Mouse (Mus musculus): ENCODE measurements around the gene Ubqln1. TPM values are rescaled to one million over a fixed set of nuclear protein-coding genes. Genes with fewer than 3 reads are reported as not detected.

Ubqln1 gene
- polyA plus RNA-seq, 1 experiment from 2014 or later, result 153 TPM

DNA sequence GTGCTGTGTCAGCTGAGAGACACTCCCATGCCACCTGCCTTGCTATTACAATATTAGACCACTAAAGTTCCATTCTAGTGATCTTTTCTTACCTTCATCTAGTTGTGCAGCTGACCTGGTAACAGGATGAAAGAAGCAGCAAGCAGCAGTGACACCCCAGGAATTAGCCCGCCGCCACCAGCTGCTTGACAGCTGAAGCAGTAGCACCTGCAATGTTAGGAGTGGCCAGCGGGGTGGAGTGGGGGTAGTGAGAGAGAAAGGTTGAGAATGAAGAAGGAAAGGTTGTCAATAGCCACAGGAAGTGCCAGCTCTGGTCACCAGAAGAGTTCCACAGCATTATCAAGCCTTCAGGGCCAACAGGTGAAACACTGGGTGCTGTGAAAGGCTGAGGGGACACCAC lies 83.8 kb downstream of the Ubqln1 start:
- DNase-seq (ENCODE audit: low spot score), result no peak
- H3K4me3 ChIP-seq, result no peak overlapping the region
- H3K27me3 ChIP-seq (ENCODE audit: low read depth, poor library complexity, severe bottlenecking), result no peaks in the 10 kb centered on the region
- 34% methylated on average over 3 of the region's 3 CpGs for WGBS
- peaks cover 12% of the 10 kb centered on the region for H3K4me1 ChIP-seq
- H3K36me3 ChIP-seq, result peaks cover 9% of the 10 kb centered on the region
- H3K27ac ChIP-seq, result no peak overlapping the region
- no peaks in the 10 kb centered on the region for H3K9me3 ChIP-seq (replicated peaks)

DNA sequence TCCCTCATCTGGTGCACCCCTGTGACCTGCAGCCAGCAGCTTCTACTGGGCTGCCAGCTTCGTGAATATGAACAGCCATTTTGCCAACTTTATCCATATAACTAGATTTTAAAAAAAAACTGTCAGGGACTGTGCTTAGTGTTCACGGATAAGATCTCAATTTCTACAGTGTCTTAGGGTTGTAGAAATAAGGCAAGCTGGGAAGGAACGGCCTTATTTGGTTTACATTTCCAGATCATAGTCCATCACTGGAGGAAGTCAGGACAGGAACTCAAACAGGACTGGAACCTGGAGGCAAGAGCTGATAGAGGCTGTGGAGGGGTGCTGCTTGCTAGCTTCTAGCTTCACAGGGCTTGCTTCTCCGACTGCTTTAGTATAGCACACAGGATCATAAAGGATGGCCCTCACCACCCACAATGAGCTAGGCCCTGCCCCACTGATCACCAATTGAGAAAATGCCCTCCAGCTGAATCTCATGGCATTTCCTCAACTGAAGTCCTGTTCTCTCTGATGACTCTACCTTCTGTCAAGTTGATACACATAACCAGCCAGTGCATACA lies 85.7 kb downstream of the Ubqln1 start:
- H3K27ac ChIP-seq, result peak overlapping the region; percentile 100
- 46% methylated on average over 4 of the region's 4 CpGs for WGBS
- peaks cover 25% of the 10 kb centered on the region for H3K4me1 ChIP-seq
- H3K4me3 ChIP-seq, result peak overlapping the region; percentile 97
- no peaks in the 10 kb centered on the region for H3K27me3 ChIP-seq (ENCODE audit: low read depth, poor library complexity, severe bottlenecking)
- H3K9me3 ChIP-seq (replicated peaks), result no peaks in the 10 kb centered on the region
- H3K36me3 ChIP-seq, result peaks cover 25% of the 10 kb centered on the region
- peak; percentile 37 for DNase-seq (ENCODE audit: low spot score)

DNA sequence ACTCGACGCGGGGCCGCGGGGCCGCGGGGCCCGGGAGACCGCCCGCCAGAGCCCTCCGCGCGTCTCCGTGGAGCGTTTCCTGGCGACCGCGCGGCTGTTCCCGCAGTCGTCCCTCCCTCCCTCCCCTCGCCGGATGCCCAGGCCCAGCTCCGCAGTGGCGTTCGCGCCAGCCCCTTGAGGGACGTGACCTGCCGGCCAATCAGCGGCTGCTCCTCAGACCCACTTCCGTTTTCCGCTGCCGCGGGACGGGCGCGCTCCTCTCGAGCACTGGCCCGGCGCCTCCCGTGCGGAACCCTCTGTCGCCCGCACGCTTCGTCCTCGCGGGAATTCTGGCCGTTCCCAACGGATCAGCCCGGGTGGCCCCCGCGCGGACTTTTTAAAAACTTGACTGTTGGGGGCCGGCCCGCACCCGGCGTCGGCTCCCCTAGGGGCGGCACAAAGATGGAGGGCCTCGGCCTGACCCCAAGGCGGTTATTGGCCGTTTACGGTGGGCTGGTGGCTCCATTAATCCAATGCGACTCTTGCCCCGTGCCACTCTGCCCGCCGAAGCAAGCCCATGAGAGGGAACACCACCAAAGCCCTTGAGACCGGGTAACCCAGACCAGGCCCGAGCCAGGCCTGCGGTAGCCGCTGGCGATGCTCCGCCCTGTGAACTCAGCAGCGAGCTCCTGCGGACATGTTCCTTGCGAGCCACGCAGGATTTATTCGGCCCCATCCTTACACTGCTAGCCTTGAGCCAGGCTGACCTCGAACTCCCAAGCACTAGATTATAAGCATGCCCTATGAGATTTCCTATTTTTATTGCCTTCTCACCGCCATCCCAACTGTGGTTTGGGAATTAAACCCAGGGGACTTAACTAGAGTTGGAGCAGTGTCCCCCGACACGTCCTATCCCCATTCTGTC lies 86.4 kb downstream of the Ubqln1 start:
- Histone ChIP-seq H3K4me1 (peaks cover 25% of the 10 kb centered on the region), H3K36me3 (peaks cover 27% of the 10 kb centered on the region), H3K27ac (peak overlapping the region; percentile 100), H3K4me3 (peak overlapping the region; percentile 97), H3K9me3 (replicated peaks) (no peaks in the 10 kb centered on the region), H3K27me3 (ENCODE audit: low read depth, poor library complexity, severe bottlenecking) (no peaks in the 10 kb centered on the region)
- DNase-seq (ENCODE audit: low spot score), result peak; percentile 96
- under 1% methylated on average over 83 of the region's 83 CpGs for WGBS

- Histone ChIP-seq H3K4me1 (peaks cover 25% of the 10 kb centered on the region), H3K36me3 (peaks cover 27% of the 10 kb centered on the region), H3K4me3 (peak within 1 kb of the TSS; percentile 97), H3K27ac (peak within 1 kb of the TSS; percentile 100), H3K27me3 (ENCODE audit: low read depth, poor library complexity, severe bottlenecking) (no peaks in the 10 kb centered on the region), H3K9me3 (replicated peaks) (no peaks in the 10 kb centered on the region)
- DNase-seq (ENCODE audit: low spot score), result peak; percentile 97
- under 1% methylated on average over 62 of the region's 62 CpGs for WGBS
These were observed 87.1 kb downstream of the Ubqln1 start, which contains the start of gene Hnrnpa0 for GRCm38 (mm10) chr13:58128396-58128767. Hnrnpa0 (minus strand) TSS chr13:58128556.

GRCm38 (mm10) chr13:58127766-58128361 lies 87.6 kb downstream of the Ubqln1 start:
- Histone ChIP-seq H3K27me3 (ENCODE audit: low read depth, poor library complexity, severe bottlenecking) (no peaks in the 10 kb centered on the region), H3K4me1 (peaks cover 25% of the 10 kb centered on the region), H3K36me3 (peaks cover 27% of the 10 kb centered on the region), H3K27ac (peak overlapping the region; percentile 100), H3K4me3 (peak overlapping the region; percentile 97), H3K9me3 (replicated peaks) (no peaks in the 10 kb centered on the region)
- peak; percentile 81 for DNase-seq (ENCODE audit: low spot score)
- WGBS, result under 1% methylated on average over 81 of the region's 81 CpGs

DNA sequence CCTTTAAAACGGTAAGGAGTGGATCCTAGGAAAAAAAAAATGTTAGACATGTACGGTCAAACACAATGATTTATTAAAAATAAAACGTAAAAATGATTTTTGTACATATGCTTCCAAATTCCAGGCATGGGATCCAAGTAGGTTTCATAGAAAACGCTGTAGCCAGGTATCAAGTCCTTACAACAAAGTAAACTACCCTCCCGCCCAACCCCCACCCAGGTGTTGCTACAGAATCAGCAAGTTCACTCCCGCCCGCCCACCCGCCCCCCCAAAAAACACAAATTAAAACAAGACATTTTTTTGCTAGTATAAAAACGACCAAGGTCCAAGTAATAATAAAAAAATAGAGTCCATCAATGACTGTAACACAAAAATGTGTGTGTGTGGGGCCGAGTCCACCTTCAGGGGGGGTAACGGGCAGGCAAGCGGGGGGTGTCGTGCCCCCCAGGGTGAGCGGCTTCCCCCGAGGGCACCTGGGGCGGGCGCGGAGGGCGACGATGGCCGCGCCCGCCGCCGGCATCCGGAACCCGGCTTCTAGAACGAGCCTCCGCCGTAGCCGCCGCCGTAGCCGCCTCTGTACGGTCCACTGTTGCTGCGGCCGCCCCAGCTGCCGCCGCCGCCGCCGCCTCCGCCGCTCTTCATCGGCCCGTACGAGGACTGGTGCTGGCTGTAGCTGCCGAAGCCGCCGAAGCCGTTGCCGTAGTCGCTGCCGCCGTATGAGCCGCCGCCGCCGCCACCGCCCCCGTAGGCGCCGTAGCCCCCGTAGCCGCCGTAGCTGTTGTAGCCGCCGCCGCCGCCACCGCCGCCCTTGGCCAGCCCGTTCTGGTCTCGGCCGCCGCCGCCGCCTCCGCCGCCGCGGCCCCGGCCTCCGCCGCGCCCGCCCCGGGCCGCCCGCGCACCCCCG lies 88.3 kb downstream of the Ubqln1 start:
- peaks cover 25% of the 10 kb centered on the region for H3K4me1 ChIP-seq
- WGBS, result 3% methylated on average over 92 of the region's 92 CpGs
- H3K9me3 ChIP-seq (replicated peaks), result no peaks in the 10 kb centered on the region
- peak overlapping the region; percentile 97 for H3K4me3 ChIP-seq
- H3K36me3 ChIP-seq, result peaks cover 27% of the 10 kb centered on the region
- no peak for DNase-seq (ENCODE audit: low spot score)
- H3K27ac ChIP-seq, result peak overlapping the region; percentile 100
- H3K27me3 ChIP-seq (ENCODE audit: low read depth, poor library complexity, severe bottlenecking), result no peaks in the 10 kb centered on the region

Other genes with a start within 250 kb of the Ubqln1 start
- gene Klhl3, start 102.1 kb downstream of the Ubqln1 start, polyA plus RNA-seq (2016; fragmentation: Nextera tagmentation; extraction: Ambion mirVana), result 2.1 and 3.2 TPM in 2 replicates
- gene Hnrnpa0, start 87.1 kb downstream of the Ubqln1 start, polyA plus RNA-seq (2016; fragmentation: Nextera tagmentation; extraction: Ambion mirVana), result 33.3 and 35.3 TPM in 2 replicates
- gene Idnk, start 58.0 kb downstream of the Ubqln1 start, polyA plus RNA-seq (2016; fragmentation: Nextera tagmentation; extraction: Ambion mirVana), result 36.1 and 37.7 TPM in 2 replicates
- 10.6 and 12.8 TPM in 2 replicates for gene Gkap1, start 60.0 kb upstream of the Ubqln1 start, polyA plus RNA-seq (2016; fragmentation: Nextera tagmentation; extraction: Ambion mirVana)
- gene Kif27, start 143.5 kb upstream of the Ubqln1 start, polyA plus RNA-seq (2016; fragmentation: Nextera tagmentation; extraction: Ambion mirVana), result 0.58 and 0.78 TPM in 2 replicates
- gene 2210016F16Rik, start 169.6 kb upstream of the Ubqln1 start, polyA plus RNA-seq (2016; fragmentation: Nextera tagmentation; extraction: Ambion mirVana), result 23.5 and 24.5 TPM in 2 replicates
- gene Rmi1, start 186.6 kb upstream of the Ubqln1 start, polyA plus RNA-seq (2016; fragmentation: Nextera tagmentation; extraction: Ambion mirVana), result 27.6 and 30.9 TPM in 2 replicates
- 1,833 and 2,064 TPM in 2 replicates for gene Hnrnpk, start 187.7 kb upstream of the Ubqln1 start, polyA plus RNA-seq (2016; fragmentation: Nextera tagmentation; extraction: Ambion mirVana)